Mouse (Mus musculus) myocyte (in vitro differentiated cells): Measurements from ENCODE around the gene Zfp697.
"Not testable (repeated sequence)": the region's sequence is repeated elsewhere in the genome, so short reads cannot be mapped to it uniquely, and the experiment has no call there.

Experiments
- CEBPB ChIP-seq: IDR thresholded peaks from 2 replicates; pipeline ENCODE4 v1.6.1; 2011; ENCODE audit warnings: mild to moderate bottlenecking, moderate library complexity; ENCODE audit not compliant: poor library complexity, insufficient read depth, severe bottlenecking
- POLR2A ChIP-seq: IDR thresholded peaks from one replicate; pipeline ENCODE4 v1.6.1; 2011; ENCODE audit warnings: low read depth, mild to moderate bottlenecking, control low read depth, moderate library complexity; ENCODE audit not compliant: insufficient read length
- POLR2AphosphoS2 ChIP-seq: IDR thresholded peaks from one replicate; pipeline ENCODE4 v1.6.1; 2011; ENCODE audit warnings: low read depth, control low read depth; ENCODE audit not compliant: insufficient read length
- REST ChIP-seq: IDR thresholded peaks from one replicate; pipeline ENCODE4 v1.6.1; 2011; ENCODE audit warnings: mild to moderate bottlenecking, control low read depth, moderate library complexity; ENCODE audit not compliant: insufficient read depth, insufficient read length

- TF ChIP-seq POLR2A, CEBPB, REST, POLR2AphosphoS2: not testable (repeated sequence)
Observed at GRCm38 (mm10) chr3:98567717-98568116, 185.5 kb downstream of the Zfp697 start.
